8 mouse cellular contexts compared by ENCODE assay signal in genomic region chr10:64089680-64090460, GRCm38 (mm10). TPM values are rescaled to one million over a fixed set of nuclear protein-coding genes. Genes with fewer than 3 reads are reported as not detected.
A peak's percentile ranks its signal among the peaks of the same experiment; 100 is the strongest.
DNase-seq lines count a peak whose midpoint lies in the region; ATAC-seq and TF ChIP-seq lines count a peak whose summit lies in the region.

Gene Lrrtm3 (minus strand): TSS chr10:64090277.

- H3K36me3 ChIP-seq in embryonic facial prominence, embryonic 15.5 days: no peaks in the 10 kb centered on the region
- H3K36me3 ChIP-seq in heart, postnatal 0 days (replicated peaks; ENCODE audit: control insufficient read depth, insufficient read depth, low read length): no peaks in the 10 kb centered on the region
- no peaks in the 10 kb centered on the region for H3K36me3 ChIP-seq in liver, embryonic 12.5 days
- H3K36me3 ChIP-seq in neural tube, embryonic 15.5 days: no peaks in the 10 kb centered on the region

- ATAC-seq in embryonic facial prominence, embryonic 15.5 days (ENCODE audit: insufficient number of reproducible peaks, low FRiP score, low TSS enrichment, low read depth): peak; percentile 41; the same call in 1 of the 2 replicates
- ATAC-seq in heart, postnatal 0 days (ENCODE audit: insufficient read depth, low read depth): peak; percentile 85
- ATAC-seq in liver, embryonic 12.5 days: 0 out of 2 replicates have a peak, but pooled peaks have one; percentile 35
- ATAC-seq in neural tube, embryonic 15.5 days (ENCODE audit: low FRiP score): peak; percentile 94

- peak within 1 kb of the TSS; percentile 74 for H3K4me2 ChIP-seq in embryonic facial prominence, embryonic 15.5 days (replicated peaks)
- H3K4me2 ChIP-seq in heart, postnatal 0 days (ENCODE audit: low read depth, low read length): peak within 1 kb of the TSS; percentile 58
- H3K4me2 ChIP-seq in liver, embryonic 12.5 days: peak within 1 kb of the TSS; percentile 44
- H3K4me2 ChIP-seq in neural tube, embryonic 15.5 days: peak within 1 kb of the TSS; percentile 76

- intact Hi-C loops in heart, postnatal 25 days (cut with DNase I): loop anchor here (10.0 kb wide), 3 partner anchors 185 to 665 kb away; no protein-coding TSS in a partner anchor

- peak; percentile 91 for DNase-seq in heart, adult 11 months
- no peak for DNase-seq in heart, postnatal 25 days (ENCODE audit: low spot score)
- peak; percentile 67 for DNase-seq in heart, postnatal 0 days (ENCODE audit: low spot score)
- DNase-seq in kidney, postnatal 4 days: peak; percentile 66 to 75
- no peak for DNase-seq in urinary bladder, postnatal 10 days (ENCODE audit: low spot score)

- peak within 1 kb of the TSS; percentile 45 for H3K4me3 ChIP-seq in embryonic facial prominence, embryonic 15.5 days (replicated peaks)
- H3K4me3 ChIP-seq in heart, postnatal 0 days (ENCODE audit: low read depth, low read length): peak within 1 kb of the TSS; percentile 28
- no peak within 1 kb of the TSS for H3K4me3 ChIP-seq in liver, embryonic 12.5 days
- peak within 1 kb of the TSS; percentile 59 for H3K4me3 ChIP-seq in neural tube, embryonic 15.5 days (replicated peaks)

- H3K4me1 ChIP-seq in embryonic facial prominence, embryonic 15.5 days: peaks cover 12% of the 10 kb centered on the region; the same call in 1 of the 2 replicates
- H3K4me1 ChIP-seq in heart, postnatal 0 days (ENCODE audit: control insufficient read depth, insufficient read depth): 0 out of 2 replicates have a peak, but pooled peaks cover 6% of the 10 kb centered on the region
- no peaks in the 10 kb centered on the region for H3K4me1 ChIP-seq in liver, embryonic 12.5 days
- H3K4me1 ChIP-seq in neural tube, embryonic 15.5 days: peaks cover 32% of the 10 kb centered on the region

- H3K9me3 ChIP-seq in embryonic facial prominence, embryonic 15.5 days (replicated peaks): no peaks in the 10 kb centered on the region
- H3K9me3 ChIP-seq in heart, postnatal 0 days (replicated peaks; ENCODE audit: control insufficient read depth, low read length): no peaks in the 10 kb centered on the region
- H3K9me3 ChIP-seq in liver, embryonic 12.5 days (replicated peaks): no peaks in the 10 kb centered on the region
- H3K9me3 ChIP-seq in neural tube, embryonic 15.5 days (replicated peaks): no peaks in the 10 kb centered on the region

- no peak within 1 kb of the TSS for H3K27ac ChIP-seq in embryonic facial prominence, embryonic 15.5 days (replicated peaks)
- no peak within 1 kb of the TSS for H3K27ac ChIP-seq in heart, postnatal 0 days (ENCODE audit: low read depth)
- no peak within 1 kb of the TSS for H3K27ac ChIP-seq in liver, embryonic 12.5 days
- peak within 1 kb of the TSS; percentile 85 for H3K27ac ChIP-seq in neural tube, embryonic 15.5 days (replicated peaks)

- TF ChIP-seq CTCF in heart, postnatal 0 days (IDR thresholded peaks at IDR 0.05; ENCODE audit: low read depth): peak; percentile 61

- peaks cover 13% of the 10 kb centered on the region for H3K27me3 ChIP-seq in embryonic facial prominence, embryonic 15.5 days
- peaks cover 12% of the 10 kb centered on the region for H3K27me3 ChIP-seq in heart, postnatal 0 days (ENCODE audit: control insufficient read depth, insufficient read depth, low read length)
- peaks cover 43% of the 10 kb centered on the region for H3K27me3 ChIP-seq in liver, embryonic 12.5 days (replicated peaks)
- H3K27me3 ChIP-seq in neural tube, embryonic 15.5 days (replicated peaks): no peaks in the 10 kb centered on the region

- no peak within 1 kb of the TSS for H3K9ac ChIP-seq in embryonic facial prominence, embryonic 15.5 days
- no peak within 1 kb of the TSS for H3K9ac ChIP-seq in heart, postnatal 0 days (replicated peaks; ENCODE audit: low read depth, low read length)
- no peak within 1 kb of the TSS for H3K9ac ChIP-seq in liver, embryonic 12.5 days
- peak within 1 kb of the TSS; percentile 66 for H3K9ac ChIP-seq in neural tube, embryonic 15.5 days (replicated peaks)

- no peak for TF ChIP-seq EP300 in heart, postnatal 0 days (IDR thresholded peaks at IDR 0.05; ENCODE audit: low read depth)

- under 1% methylated on average over 22 of the region's 22 CpGs for WGBS in embryonic facial prominence, embryonic 15.5 days
- 10% methylated on average over 22 of the region's 22 CpGs for WGBS in heart, postnatal 0 days
- WGBS in liver, embryonic 12.5 days (ENCODE audit: insufficient replicate concordance): 7% methylated on average over 22 of the region's 22 CpGs
- WGBS in neural tube, embryonic 15.5 days: 1% methylated on average over 22 of the region's 22 CpGs

RNA-seq across cellular contexts. Expression of gene Lrrtm3, which starts in this region (rescaled TPM):
- total RNA-seq in heart, postnatal 25 days (2021): under 1 TPM in 1 of 2 experiments, not detected in 1; 0.21 TPM
- polyA plus RNA-seq in embryonic facial prominence, embryonic 15.5 days (2015; fragmentation: Nextera tagmentation; extraction: Ambion mirVana): 10.3 and 11.5 TPM in 2 replicates
- total RNA-seq in heart, postnatal 0 days (2014; rRNA removed; ENCODE audit: low replicate concordance): not detected in 2 replicates
- 0.63 and 0.65 TPM in 2 replicates for polyA plus RNA-seq in heart, postnatal 0 days (2015; fragmentation: Nextera tagmentation; extraction: Ambion mirVana)
- 0.07 and 0.33 TPM in 2 replicates for polyA plus RNA-seq in liver, embryonic 12.5 days (2016; fragmentation: Nextera tagmentation; extraction: Ambion mirVana)
- 35.6 and 44.5 TPM in 2 replicates for polyA plus RNA-seq in neural tube, embryonic 15.5 days (2015; fragmentation: Nextera tagmentation; extraction: Ambion mirVana)

Comparison
In these comparisons a context has a peak if more than half of its experiments do, and no peak if none do; other contexts are left out.
1. DNase-seq: peak in heart, adult 11 months (single experiment) and kidney, postnatal 4 days (2 of 2); none in heart, postnatal 25 days (single experiment) and urinary bladder, postnatal 10 days (single experiment).
2. Peak in DNase-seq, ATAC-seq, H3K4me3 ChIP-seq and H3K4me2 ChIP-seq in heart, postnatal 0 days; RNA of the gene not detected or under 1 TPM.
3. Peak in ATAC-seq and H3K4me2 ChIP-seq in liver, embryonic 12.5 days; RNA of the gene not detected or under 1 TPM.
4. ATAC-seq: peak in every context shown above with its lines; median percentile 94 in neural tube, embryonic 15.5 days; 85 in heart, postnatal 0 days; 41 in embryonic facial prominence, embryonic 15.5 days; 35 in liver, embryonic 12.5 days.
5. Peak in every context shown above with its lines, with median percentiles within 50 percentile points of each other: H3K4me2 ChIP-seq.